ENCODE assay signal across 21 mouse cellular contexts in genomic region chr15:78713751-78714150, GRCm38 (mm10). TPM values are rescaled to one million over a fixed set of nuclear protein-coding genes. Genes with fewer than 3 reads are reported as not detected.
DNase-seq lines count a peak whose midpoint lies in the region; ATAC-seq lines count a peak whose summit lies in the region.
"Had no signal": no experiment of that assay in that cellular context is flagged by ENCODE, and none has a peak within 500 bp of the region (broad histone marks: within the 10 kb centered on the region; RNA-seq: fewer than 3 reads in every experiment).

No protein-coding gene starts in this region.

- H3K9ac ChIP-seq in forebrain, embryonic 13.5 days = no peak overlapping the region
- H3K9ac ChIP-seq in hindbrain, embryonic 15.5 days = no peak overlapping the region
- H3K9ac ChIP-seq in hindbrain, embryonic 11.5 days (ENCODE audit: low read depth, low read length) = no peak overlapping the region
- H3K9ac ChIP-seq in midbrain, embryonic 16.5 days (ENCODE audit: low read depth, low read length) = no peak overlapping the region
- H3K9ac ChIP-seq in midbrain, embryonic 11.5 days (ENCODE audit: low read length) = no peak overlapping the region
- H3K9ac ChIP-seq: heart, embryonic 15.5 days; limb, embryonic 15.5 days; liver, embryonic 15.5 days; lung, embryonic 15.5 days had no signal

- no peak for ATAC-seq in forebrain, embryonic 13.5 days
- ATAC-seq in hindbrain, embryonic 15.5 days (ENCODE audit: low FRiP score, low read depth) = no peak
- ATAC-seq in hindbrain, embryonic 11.5 days (ENCODE audit: low FRiP score) = no peak
- no peak for ATAC-seq in midbrain, embryonic 16.5 days
- ATAC-seq in midbrain, embryonic 11.5 days (ENCODE audit: low FRiP score) = no peak

- H3K27me3 ChIP-seq in forebrain, embryonic 13.5 days = peaks cover 76% of the 10 kb centered on the region
- peaks cover 92% of the 10 kb centered on the region for H3K27me3 ChIP-seq in forebrain, embryonic 10.5 days (ENCODE audit: poor library complexity, severe bottlenecking)
- H3K27me3 ChIP-seq in hindbrain, embryonic 15.5 days = 0 out of 2 replicates have a peak, but pooled peaks cover 7% of the 10 kb centered on the region
- peaks cover 58% of the 10 kb centered on the region for H3K27me3 ChIP-seq in hindbrain, embryonic 11.5 days (ENCODE audit: control insufficient read depth, insufficient read depth, low read length)
- peaks cover 2% of the 10 kb centered on the region; the same call in 1 of the 2 replicates for H3K27me3 ChIP-seq in midbrain, embryonic 16.5 days (ENCODE audit: control insufficient read depth, insufficient read depth, low read depth, low read length)
- peaks cover 58% of the 10 kb centered on the region for H3K27me3 ChIP-seq in midbrain, embryonic 11.5 days (ENCODE audit: control insufficient read depth, insufficient read depth, low read length)

- no peak overlapping the region for H3K4me2 ChIP-seq in forebrain, embryonic 13.5 days
- H3K4me2 ChIP-seq in hindbrain, embryonic 15.5 days = peak overlapping the region; percentile 61; the same call in 1 of the 2 replicates
- H3K4me2 ChIP-seq in hindbrain, embryonic 11.5 days (replicated peaks; ENCODE audit: low read depth, low read length) = no peak overlapping the region
- H3K4me2 ChIP-seq in midbrain, embryonic 16.5 days (ENCODE audit: low read length) = peak overlapping the region; percentile 68; the same call in 1 of the 2 replicates
- H3K4me2 ChIP-seq in midbrain, embryonic 11.5 days = no peak overlapping the region
- H3K4me2 ChIP-seq: heart, embryonic 15.5 days; limb, embryonic 15.5 days; liver, embryonic 15.5 days; lung, embryonic 15.5 days had no signal

- no peaks in the 10 kb centered on the region for H3K36me3 ChIP-seq in forebrain, embryonic 13.5 days (ENCODE audit: poor library complexity, severe bottlenecking)
- H3K36me3 ChIP-seq in forebrain, embryonic 10.5 days (replicated peaks) = no peaks in the 10 kb centered on the region
- no peaks in the 10 kb centered on the region for H3K36me3 ChIP-seq in hindbrain, embryonic 15.5 days
- H3K36me3 ChIP-seq in hindbrain, embryonic 11.5 days (ENCODE audit: control insufficient read depth, insufficient read depth, low read length) = no peaks in the 10 kb centered on the region
- no peaks in the 10 kb centered on the region for H3K36me3 ChIP-seq in midbrain, embryonic 16.5 days (ENCODE audit: control insufficient read depth, insufficient read depth, low read length)
- no peaks in the 10 kb centered on the region for H3K36me3 ChIP-seq in midbrain, embryonic 11.5 days (ENCODE audit: control insufficient read depth, insufficient read depth, low read length)
- H3K36me3 ChIP-seq: embryonic facial prominence, embryonic 10.5 days; heart, embryonic 15.5 days; limb, embryonic 15.5 days; liver, embryonic 15.5 days; lung, embryonic 15.5 days had no signal

- 84% methylated on average over 7 of the region's 7 CpGs for WGBS in forebrain, embryonic 13.5 days
- 88% methylated on average over 7 of the region's 7 CpGs for WGBS in forebrain, embryonic 10.5 days
- WGBS in hindbrain, embryonic 15.5 days = 65% methylated on average over 7 of the region's 7 CpGs
- 88% methylated on average over 7 of the region's 7 CpGs for WGBS in hindbrain, embryonic 11.5 days
- WGBS in midbrain, embryonic 16.5 days = 81% methylated on average over 7 of the region's 7 CpGs
- 88% methylated on average over 7 of the region's 7 CpGs for WGBS in midbrain, embryonic 11.5 days

- H3K4me1 ChIP-seq in forebrain, embryonic 13.5 days = peaks cover 69% of the 10 kb centered on the region
- peaks cover 50% of the 10 kb centered on the region for H3K4me1 ChIP-seq in forebrain, embryonic 10.5 days
- peaks cover 84% of the 10 kb centered on the region for H3K4me1 ChIP-seq in hindbrain, embryonic 15.5 days (replicated peaks)
- peaks cover 12% of the 10 kb centered on the region for H3K4me1 ChIP-seq in hindbrain, embryonic 11.5 days (replicated peaks; ENCODE audit: control insufficient read depth, insufficient read depth, low read length)
- peaks cover 72% of the 10 kb centered on the region for H3K4me1 ChIP-seq in midbrain, embryonic 16.5 days (ENCODE audit: control insufficient read depth, insufficient read depth, low read length)
- peaks cover 22% of the 10 kb centered on the region for H3K4me1 ChIP-seq in midbrain, embryonic 11.5 days (ENCODE audit: control insufficient read depth, insufficient read depth, low read length)
- H3K4me1 ChIP-seq: liver, embryonic 15.5 days had no signal

- peak overlapping the region; percentile 14; the same call in 1 of the 2 replicates for H3K27ac ChIP-seq in forebrain, embryonic 13.5 days
- H3K27ac ChIP-seq in forebrain, embryonic 10.5 days = no peak overlapping the region
- H3K27ac ChIP-seq in hindbrain, embryonic 15.5 days (replicated peaks) = no peak overlapping the region
- no peak overlapping the region for H3K27ac ChIP-seq in hindbrain, embryonic 11.5 days (ENCODE audit: low read depth, low read length)
- no peak overlapping the region for H3K27ac ChIP-seq in midbrain, embryonic 16.5 days (ENCODE audit: low read length)
- no peak overlapping the region for H3K27ac ChIP-seq in midbrain, embryonic 11.5 days (ENCODE audit: low read depth, low read length)
- H3K27ac ChIP-seq: embryonic facial prominence, embryonic 10.5 days; heart, embryonic 15.5 days; limb, embryonic 15.5 days; liver, embryonic 15.5 days; lung, embryonic 15.5 days had no signal

- no peaks in the 10 kb centered on the region for H3K9me3 ChIP-seq in forebrain, embryonic 13.5 days (replicated peaks)
- no peaks in the 10 kb centered on the region for H3K9me3 ChIP-seq in forebrain, embryonic 10.5 days
- H3K9me3 ChIP-seq in hindbrain, embryonic 15.5 days = no peaks in the 10 kb centered on the region
- no peaks in the 10 kb centered on the region for H3K9me3 ChIP-seq in hindbrain, embryonic 11.5 days (ENCODE audit: control insufficient read depth, low read length)
- no peaks in the 10 kb centered on the region for H3K9me3 ChIP-seq in midbrain, embryonic 16.5 days (replicated peaks; ENCODE audit: control insufficient read depth, low read length, poor library complexity, severe bottlenecking)
- no peaks in the 10 kb centered on the region for H3K9me3 ChIP-seq in midbrain, embryonic 11.5 days (ENCODE audit: control insufficient read depth, low read length)
- H3K9me3 ChIP-seq: embryonic facial prominence, embryonic 10.5 days; heart, embryonic 15.5 days; limb, embryonic 15.5 days; liver, embryonic 15.5 days; lung, embryonic 15.5 days had no signal

- DNase-seq in forebrain, embryonic 10.5 days (ENCODE audit: extremely low spot score, low spot score) = no peak
- DNase-seq in hindbrain, embryonic 11.5 days (ENCODE audit: low spot score) = no peak
- no peak for DNase-seq in midbrain, embryonic 11.5 days (ENCODE audit: low spot score, missing footprints)
- DNase-seq in liver = no peak
- no peak for DNase-seq in gastrocnemius, adult 18-20 months (ENCODE audit: low spot score)
- DNase-seq: adrenal gland, postnatal 10 days; cerebellum, adult 9-10 months; heart, postnatal 36 days; kidney, adult 8-10 months; retina, postnatal 1 day; right cerebral cortex, postnatal 25 days had no signal

- no peak overlapping the region for H3K4me3 ChIP-seq in forebrain, embryonic 13.5 days
- H3K4me3 ChIP-seq in forebrain, embryonic 10.5 days = no peak overlapping the region
- no peak overlapping the region for H3K4me3 ChIP-seq in hindbrain, embryonic 15.5 days
- no peak overlapping the region for H3K4me3 ChIP-seq in hindbrain, embryonic 11.5 days (ENCODE audit: low read depth, low read length)
- H3K4me3 ChIP-seq in midbrain, embryonic 16.5 days (ENCODE audit: low read depth, low read length) = no peak overlapping the region
- H3K4me3 ChIP-seq in midbrain, embryonic 11.5 days (ENCODE audit: low read depth, low read length) = no peak overlapping the region
- H3K4me3 ChIP-seq: heart, embryonic 15.5 days; limb, embryonic 15.5 days; liver, embryonic 15.5 days; lung, embryonic 15.5 days had no signal

RNA-seq across cellular contexts. Expression of gene Elfn2, which starts 4.8 kb away (rescaled TPM):
- polyA plus RNA-seq in forebrain, embryonic 13.5 days (2015; fragmentation: Nextera tagmentation; extraction: Ambion mirVana) = 1.7 and 1.8 TPM in 2 replicates
- polyA plus RNA-seq in forebrain, embryonic 10.5 days (2016; fragmentation: Nextera tagmentation; extraction: Ambion mirVana) = 0.05 and 0.15 TPM in 2 replicates
- 10.6 and 11.7 TPM in 2 replicates for polyA plus RNA-seq in hindbrain, embryonic 15.5 days (2015; fragmentation: Nextera tagmentation; extraction: Ambion mirVana)
- 0.60 and 0.85 TPM in 2 replicates for polyA plus RNA-seq in hindbrain, embryonic 11.5 days (2014; fragmentation: Nextera tagmentation; extraction: Ambion mirVana)
- 9.6 and 12.6 TPM in 2 replicates for polyA plus RNA-seq in midbrain, embryonic 16.5 days (2015; fragmentation: Nextera tagmentation; extraction: Ambion mirVana)
- polyA plus RNA-seq in midbrain, embryonic 11.5 days (2014; fragmentation: Nextera tagmentation; extraction: Ambion mirVana) = 0.18 TPM in 2 replicates
- total RNA-seq in gastrocnemius, adult 18-20 months (2021) = under 1 TPM; 0.02 to 0.05 TPM
- total RNA-seq: common myeloid progenitor, adult 5-6 weeks; megakaryocyte-erythroid progenitor cell, adult 5-6 weeks had no signal
- polyA plus RNA-seq: liver, embryonic 15.5 days had no signal

RNA-seq across cellular contexts. Expression of gene Mfng, which starts 59.5 kb away (rescaled TPM):
- polyA plus RNA-seq in forebrain, embryonic 13.5 days (2015; fragmentation: Nextera tagmentation; extraction: Ambion mirVana) = 136 and 138 TPM in 2 replicates
- 71.1 and 83.6 TPM in 2 replicates for polyA plus RNA-seq in forebrain, embryonic 10.5 days (2016; fragmentation: Nextera tagmentation; extraction: Ambion mirVana)
- polyA plus RNA-seq in hindbrain, embryonic 15.5 days (2015; fragmentation: Nextera tagmentation; extraction: Ambion mirVana) = 21.5 and 42.1 TPM in 2 replicates
- 34.6 and 34.7 TPM in 2 replicates for polyA plus RNA-seq in hindbrain, embryonic 11.5 days (2014; fragmentation: Nextera tagmentation; extraction: Ambion mirVana)
- 13.5 and 19.7 TPM in 2 replicates for polyA plus RNA-seq in midbrain, embryonic 16.5 days (2015; fragmentation: Nextera tagmentation; extraction: Ambion mirVana)
- 57.2 and 61.8 TPM in 2 replicates for polyA plus RNA-seq in midbrain, embryonic 11.5 days (2014; fragmentation: Nextera tagmentation; extraction: Ambion mirVana)
- 1 to 10 TPM; 1.8 to 3.6 TPM for total RNA-seq in gastrocnemius, adult 18-20 months (2021)

Comparison
In these comparisons a context has a peak if more than half of its experiments do, and no peak if none do; other contexts are left out.
1. H3K4me2 ChIP-seq: peak in hindbrain, embryonic 15.5 days (single experiment) and midbrain, embryonic 16.5 days (single experiment); none in forebrain, embryonic 13.5 days (single experiment), hindbrain, embryonic 11.5 days (single experiment) and midbrain, embryonic 11.5 days (single experiment).